Mouse (Mus musculus): Measurements from ENCODE around the gene Chd2.
"Not testable (repeated sequence)": the region's sequence is repeated elsewhere in the genome, so short reads cannot be mapped to it uniquely, and the experiment has no call there.

Gene Chd2

DNA sequence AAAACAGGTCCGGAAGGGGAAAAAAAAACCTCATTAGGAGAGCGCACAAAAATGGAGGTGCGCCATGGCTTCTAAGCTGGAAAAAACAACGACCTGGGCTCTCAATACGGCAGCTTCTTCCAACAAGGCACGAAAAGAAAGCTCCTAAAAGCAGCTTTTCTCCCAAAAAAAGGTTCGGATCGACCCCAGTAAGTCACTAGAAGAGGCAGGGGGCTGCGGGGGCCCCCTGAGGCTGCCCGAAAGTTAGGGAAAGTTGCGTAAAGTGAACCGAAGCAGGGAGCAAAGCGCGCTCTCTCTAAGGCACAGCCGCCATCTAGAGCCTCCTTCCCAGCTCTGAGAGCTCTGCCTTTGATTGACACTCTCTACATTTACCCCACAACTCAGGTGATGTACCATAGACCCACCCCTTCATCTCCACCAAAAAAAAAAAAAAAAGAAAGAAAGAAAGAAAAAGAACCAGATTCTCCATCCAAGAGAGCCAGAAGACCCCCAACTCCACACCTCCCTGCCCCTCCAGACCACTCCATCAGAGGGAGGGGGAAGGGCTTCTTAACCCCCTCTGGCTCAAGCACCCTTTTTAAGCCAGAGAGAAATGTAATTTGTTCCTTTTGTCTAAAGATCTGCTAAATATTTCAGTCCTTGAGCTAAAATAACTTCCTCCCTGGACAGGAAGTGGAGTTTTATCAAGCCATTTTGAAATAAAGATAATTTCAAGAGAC, at the start of gene Chd2:
Gene Chd2, minus strand, starts transcription at position 419 of the 719 bp plus-strand sequence.
- peak; percentile 77 for DNase-seq

DNA sequence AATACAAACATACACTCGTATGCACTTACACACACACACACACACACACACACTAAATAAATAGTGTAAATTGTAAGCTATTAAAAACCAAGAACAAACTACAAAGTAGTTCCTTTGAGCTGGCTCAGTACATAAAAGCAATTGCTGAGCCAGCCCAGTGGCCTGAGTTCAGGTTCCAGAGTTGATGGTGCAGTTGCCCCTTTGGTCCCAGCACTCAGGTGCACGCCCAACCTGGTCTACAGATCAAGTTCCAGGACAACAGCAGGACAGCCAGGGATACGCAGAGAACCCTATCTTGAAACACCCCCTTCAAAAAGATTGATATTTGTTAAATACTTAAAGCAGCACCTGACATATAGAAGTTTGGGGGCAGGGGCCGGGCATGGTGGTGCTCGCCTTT, 49.1 kb upstream of the Chd2 start:
- no peak for DNase-seq

DNA sequence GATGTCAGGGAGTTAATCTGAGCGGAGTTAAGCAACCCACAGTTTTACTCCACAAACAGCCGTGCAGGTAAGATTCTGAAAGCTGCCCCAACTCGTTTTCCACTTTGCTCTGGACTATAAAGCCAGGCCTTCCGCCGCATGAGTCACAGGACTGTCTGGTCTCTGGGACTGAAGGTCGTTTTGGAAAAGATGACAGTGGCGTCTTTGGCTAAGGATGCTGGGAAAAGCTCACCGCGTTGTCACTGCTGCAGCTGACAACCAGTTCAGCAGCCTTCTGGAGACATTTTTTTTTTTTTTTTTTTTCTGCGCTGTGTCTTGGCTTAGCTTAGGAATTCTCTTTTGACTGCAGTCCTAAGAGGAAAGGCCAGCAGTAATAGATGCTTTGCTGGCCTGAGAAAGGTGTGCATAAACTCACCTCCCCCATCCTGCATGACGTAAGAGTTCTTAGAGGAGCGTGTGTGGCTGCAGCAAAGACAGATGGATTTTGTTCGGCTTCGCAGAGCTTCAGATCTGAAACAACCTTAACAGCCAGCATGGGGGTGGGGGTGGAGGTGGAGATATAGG, 47.7 kb upstream of the Chd2 start:
- no peak for DNase-seq

DNA sequence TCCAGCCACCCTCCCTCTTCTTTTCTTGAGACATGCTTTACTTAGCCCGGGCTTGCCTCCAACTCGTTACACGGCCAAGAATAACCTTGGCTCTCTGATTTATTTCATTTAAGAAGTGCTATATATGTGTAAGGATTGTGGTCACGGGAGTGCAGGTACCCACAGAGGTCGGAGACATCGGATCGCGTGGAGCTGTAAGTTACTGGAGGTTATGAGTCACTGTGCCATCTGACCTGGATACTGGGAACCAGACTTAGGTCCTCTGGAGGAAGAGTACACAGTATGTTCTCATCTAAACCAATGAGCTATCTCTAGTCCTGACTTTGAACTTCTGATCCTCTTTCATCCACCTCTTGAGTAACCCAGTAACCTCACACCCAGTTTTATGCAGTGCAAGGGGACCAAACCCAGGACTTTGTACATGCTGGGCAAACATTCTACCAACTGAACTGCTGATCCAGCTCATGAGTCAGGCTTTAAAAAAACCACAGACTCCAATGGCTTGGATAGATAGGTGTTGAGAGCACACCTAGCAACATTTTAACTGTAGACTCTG, 46.8 kb upstream of the Chd2 start:
- no peak for DNase-seq

DNA sequence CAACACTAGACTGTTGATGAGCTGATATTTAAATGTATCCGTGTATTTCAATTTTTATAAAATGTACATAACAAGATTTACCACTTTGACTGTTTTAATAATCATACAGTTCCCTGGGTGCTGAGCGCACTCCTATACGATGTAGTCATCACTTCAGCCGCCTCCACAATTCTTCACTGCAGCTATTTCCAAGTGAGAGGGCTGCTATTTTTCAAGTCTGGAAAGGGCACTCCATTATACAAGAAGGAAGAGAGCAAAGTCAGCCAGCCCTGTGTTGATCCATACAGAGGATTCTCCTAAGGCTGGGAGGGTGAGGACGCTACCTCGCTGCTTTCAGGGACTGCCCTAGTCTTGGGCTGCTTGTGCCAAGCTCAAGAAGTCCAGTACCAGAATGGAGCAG, 45.1 kb upstream of the Chd2 start:
- no peak for DNase-seq

DNA sequence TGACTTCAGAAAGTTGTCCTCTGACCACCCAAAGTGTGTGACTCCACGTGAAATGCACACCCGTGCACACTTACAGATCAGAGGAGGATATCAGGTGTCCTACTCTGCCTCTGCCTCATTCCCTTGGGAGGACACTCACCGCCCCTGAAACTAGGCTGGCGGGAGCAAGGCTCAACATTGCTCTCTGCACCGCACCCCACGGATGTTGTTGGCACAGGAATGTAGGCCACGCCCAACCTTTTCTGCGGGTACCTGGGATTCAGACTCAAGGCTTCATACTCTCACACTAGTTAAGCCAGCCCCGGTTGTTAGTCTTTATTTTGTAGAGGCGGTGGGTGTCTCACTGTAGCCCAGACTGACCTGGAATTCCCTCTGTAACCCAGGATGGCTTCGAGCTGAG, 44.6 kb upstream of the Chd2 start:
- DNase-seq = no peak

DNA sequence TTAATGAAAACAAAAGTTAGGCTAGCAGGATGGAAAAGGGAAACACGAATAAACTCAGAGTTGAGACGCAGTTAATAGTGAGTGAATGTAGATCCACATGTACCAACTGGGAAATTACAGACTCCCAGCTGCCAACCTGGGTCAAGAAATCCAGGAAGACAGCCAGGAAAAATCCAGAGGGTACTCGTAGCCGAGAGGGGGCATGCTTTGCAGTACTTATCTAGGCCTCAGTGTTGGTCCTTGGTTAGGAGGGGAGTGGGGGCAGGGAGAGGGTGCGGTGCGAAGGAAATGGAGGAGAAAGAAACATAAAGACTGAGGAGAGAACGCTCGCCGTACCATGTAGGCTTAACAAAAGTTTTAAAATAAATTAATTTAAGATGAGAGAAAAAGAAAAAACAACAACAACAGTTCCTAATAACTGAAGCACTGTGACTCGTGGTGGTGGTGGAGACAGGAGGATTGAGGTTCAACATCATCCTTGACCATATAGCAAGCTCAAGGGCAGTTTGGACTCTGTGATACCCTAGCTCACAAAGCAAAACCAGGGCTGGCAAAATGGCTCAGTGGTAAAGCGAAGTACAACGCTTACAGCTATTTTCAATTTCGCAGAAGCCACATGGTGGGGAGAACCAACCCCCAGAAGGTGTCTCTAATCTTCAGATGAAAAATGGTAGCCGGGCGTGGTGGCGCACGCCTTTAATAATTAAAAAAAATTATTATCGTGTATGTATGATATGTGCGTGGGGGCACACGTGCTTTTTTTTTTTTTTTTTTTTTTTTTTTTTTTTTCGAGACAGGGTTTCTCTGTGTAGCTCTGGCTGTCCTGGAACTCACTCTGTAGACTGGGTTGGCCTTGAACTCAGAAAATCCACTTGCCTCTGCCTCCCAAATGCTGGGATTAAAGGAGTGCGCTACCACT, 43.7 kb upstream of the Chd2 start:
- DNase-seq = no peak

DNA sequence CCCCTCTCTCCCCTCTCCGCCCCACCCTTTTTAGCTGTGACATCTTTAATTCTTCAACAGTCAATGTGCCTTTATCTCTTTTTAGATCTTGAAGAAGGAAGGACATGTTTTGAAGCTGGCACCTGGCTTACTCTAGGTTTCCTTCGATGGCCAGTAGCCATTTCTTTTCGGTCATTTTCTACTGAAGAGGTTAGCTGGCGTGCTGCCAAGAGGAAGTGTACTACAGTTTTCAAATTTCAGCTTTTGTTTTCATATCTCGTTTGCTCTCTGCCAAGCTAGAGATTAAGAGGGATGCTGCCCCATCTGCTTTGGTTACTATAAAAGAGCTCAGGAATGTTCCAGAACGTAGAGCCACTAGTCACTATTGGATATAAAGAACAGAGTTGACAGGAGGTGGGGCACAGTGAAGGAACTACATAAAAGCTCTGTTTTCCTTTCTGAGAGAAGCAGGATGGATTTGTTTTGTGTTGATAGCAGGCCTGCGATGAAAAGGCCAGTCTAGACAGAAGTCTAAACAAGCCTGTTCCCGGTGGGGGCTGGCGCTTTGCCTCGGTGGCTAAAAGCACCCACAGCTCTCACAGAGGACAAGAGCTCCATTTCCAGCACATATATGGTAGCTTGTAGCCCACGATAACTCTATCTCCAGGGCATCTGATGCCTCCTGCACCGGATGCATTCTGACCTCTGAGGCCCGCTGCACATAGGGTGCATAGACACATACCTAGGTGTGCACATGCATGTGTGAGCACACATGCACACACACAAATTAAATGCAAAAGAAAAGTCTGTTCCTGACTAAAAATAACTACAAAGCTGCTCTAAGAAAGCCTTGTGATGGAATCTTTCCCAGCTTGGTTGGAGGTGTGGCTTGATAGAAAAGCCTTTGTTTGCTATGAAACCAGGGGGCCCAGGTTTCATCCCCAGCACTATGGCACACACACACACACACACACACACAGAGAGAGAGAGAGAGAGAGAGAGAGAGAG, 42.7 kb upstream of the Chd2 start:
- DNase-seq = peak; percentile 34

DNA sequence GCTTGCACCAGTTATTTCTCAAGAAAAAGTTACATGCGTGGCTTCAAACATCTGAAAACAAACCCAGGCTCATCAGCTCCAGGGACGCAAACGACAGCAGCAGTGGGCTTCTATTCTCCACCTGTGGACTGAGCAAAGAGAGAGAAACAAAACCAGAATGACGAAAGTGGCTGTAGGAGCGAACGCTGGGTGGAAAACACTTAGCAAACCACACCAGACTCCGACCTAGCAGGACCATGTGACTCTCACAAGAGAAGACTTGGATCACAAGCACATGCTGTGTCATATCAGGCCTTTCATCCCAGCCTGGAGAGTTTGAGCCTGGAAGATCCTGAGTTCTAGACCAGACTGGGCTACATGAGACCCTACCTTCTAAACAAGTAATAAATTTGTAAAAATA, 41.8 kb upstream of the Chd2 start:
- DNase-seq = no peak

DNA sequence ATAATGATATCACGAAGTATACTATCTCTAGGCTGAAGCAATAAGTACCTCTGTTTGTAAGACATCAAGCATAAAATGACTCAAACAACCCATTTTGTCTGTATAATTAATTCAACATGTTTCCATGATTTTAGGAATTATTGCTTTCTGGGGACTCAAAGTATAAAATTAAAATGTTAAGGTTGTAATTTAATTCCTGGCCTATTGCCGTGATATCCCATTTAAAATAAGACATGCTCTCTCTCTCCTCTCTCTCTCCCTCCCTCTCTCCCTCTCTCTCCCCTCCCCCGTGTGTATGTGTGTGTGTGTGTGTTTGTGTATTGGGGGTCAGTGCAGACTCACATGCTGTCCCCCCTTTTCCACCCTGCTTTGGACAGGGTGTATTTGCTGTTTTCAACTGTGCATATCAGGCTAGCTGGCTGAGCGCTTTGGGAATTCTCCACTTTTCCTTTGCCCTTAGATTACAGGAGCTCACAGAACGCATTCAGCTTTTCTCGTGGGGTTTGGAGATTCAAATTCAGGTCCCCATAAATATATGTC, 40.3 kb upstream of the Chd2 start:
- no peak for DNase-seq

DNA sequence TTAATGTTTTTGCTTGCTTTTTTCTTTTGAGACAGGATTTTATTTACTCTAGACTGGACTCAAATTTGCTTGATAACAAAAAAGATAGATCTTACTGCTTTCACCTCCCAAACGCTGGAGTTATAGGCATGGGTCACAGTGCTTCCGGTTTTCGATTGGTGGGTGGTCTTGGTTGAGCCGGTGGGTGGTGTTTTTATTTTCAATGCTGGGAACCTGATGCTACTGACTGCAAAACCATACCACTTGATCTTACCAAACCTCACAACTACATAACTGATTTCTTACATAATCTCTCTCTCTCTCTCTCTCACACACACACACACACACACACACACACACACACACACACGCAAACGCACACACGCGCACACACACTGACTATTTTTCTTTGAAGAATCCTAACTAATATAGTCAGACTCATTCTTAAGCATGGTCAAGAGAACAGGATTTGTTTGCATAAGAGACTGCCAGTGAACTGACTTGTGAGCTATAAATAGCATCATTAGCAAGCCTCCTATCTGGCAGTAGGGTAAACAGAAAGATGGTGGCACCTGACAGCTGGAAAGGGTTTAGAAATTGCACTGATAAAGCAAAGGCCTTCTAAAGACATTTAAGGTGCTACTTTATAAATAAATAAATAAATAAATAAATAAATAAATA, 37.6 kb upstream of the Chd2 start:
- no peak for DNase-seq

DNA sequence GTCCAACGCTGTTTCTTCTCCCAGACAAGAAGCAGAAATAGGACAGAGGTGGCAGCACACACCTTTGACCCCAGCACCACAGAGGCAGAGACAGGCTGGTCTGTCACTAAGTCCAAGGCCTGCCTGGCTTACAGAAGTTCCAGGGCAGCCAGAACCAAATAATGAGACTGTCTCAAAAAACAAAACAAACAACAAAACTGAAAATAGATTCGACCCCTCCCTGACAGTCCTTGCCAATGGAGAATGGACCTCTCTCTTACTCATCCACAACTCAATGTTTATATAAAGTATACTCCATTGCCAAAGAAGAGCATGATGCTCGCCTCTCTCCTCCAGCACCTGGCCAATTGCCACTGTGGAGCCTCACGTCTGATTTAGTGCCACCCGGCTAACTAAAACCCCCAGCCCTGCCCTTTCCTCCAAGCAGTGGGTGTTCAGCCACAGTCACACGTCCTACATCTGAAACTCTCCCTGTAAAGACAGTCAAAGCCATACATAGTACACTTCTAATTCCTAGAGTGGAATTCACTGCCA, 36.3 kb upstream of the Chd2 start:
- DNase-seq = no peak

DNA sequence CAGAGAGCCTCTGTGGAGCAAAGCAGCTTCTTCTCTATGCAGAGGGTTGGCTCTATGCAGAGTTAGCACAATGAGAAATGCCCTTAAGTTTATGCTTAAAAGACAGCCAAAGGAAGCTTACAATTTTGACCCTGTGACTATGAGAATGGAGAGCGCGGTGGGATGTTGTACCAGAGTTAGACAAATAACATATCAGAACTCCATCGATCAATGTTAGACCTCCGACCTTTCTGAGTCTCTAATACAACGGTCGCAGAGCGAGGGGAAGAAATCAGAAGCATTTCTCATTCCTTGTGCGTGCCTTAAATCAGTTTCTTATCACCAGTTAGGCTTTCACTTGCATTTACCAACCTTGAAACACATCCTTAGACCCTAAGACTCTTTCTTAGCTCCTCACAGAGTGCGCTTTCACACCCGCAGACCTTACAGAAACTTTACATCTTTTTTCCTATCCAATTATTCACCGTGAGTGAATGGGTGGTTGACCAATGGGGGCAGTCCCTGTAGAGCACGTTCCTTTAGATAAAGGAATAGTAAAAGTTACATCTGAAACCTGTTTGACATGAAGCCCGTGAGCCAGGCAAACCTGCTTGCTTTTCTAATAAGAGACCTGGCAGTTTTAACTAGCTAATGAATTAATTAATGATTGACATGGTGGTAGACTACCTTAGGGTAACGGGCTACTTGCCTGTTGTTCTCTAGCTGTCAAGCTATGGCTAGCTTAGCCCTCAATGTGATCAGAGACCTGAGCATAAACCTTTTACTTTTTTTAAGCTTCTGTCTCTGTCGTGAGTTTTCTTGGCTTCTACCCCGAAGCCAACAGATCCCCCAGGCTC, 34.7 kb upstream of the Chd2 start:
- DNase-seq = no peak

DNA sequence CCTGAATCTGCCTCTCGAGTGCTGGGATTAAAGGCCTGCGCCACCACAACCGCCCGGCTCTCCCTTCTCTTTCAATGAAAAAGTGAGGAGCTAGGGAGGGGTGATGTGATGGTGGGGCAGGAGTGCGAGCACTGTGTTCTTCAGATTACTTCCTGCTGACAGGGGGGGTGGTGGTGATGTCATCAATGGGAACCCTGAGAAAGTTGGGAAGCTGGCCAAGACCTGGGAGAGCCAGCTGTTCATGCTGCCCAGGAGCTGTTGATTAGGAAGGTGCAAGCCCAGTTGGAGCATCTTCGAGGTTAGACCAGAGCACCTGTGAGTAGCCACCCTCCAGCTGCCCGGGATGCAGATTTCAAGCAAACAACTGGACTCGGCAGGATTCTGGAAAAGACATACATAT, 33.6 kb upstream of the Chd2 start:
- no peak for DNase-seq

DNA sequence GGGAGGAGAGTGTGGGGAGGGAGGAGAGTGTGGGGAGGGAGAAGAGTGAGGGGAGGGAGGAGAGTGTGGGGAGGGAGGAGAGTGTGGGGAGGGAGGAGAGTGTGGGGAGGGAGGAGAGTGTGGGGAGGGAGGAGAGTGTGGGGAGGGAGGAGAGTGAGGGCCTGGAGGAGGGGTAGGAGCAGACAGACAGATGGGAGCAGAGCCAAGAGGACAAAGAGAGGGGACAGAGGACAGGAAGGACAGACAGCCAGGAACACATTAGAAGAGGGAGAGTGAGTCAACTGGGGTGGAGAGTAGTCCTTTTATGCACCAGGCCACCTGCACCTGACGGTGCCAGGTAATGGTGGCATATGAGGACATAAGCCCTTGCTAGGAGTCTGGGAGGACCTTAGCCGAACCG, 33.0 kb upstream of the Chd2 start:
- DNase-seq = not testable (repeated sequence)

DNA sequence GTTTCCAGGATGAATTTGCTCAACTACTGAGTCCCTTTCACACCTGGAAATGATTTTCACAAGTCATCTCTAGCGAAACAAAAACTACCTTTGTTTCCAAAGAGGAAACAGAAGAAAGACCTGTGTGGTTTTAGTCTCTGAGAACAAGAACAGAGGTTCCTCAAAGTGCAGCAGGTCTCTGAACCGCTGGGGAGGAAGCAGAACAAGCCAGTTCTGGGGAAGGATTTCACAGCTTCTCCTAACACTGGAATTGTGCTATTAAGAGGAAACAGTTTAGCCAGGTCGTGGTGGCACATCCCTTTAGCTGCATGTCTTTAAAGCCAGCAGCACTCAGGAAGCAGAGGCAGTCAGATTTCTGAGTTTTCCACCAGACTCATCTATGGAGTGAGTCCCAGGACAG, 30.9 kb upstream of the Chd2 start:
- no peak for DNase-seq

DNA sequence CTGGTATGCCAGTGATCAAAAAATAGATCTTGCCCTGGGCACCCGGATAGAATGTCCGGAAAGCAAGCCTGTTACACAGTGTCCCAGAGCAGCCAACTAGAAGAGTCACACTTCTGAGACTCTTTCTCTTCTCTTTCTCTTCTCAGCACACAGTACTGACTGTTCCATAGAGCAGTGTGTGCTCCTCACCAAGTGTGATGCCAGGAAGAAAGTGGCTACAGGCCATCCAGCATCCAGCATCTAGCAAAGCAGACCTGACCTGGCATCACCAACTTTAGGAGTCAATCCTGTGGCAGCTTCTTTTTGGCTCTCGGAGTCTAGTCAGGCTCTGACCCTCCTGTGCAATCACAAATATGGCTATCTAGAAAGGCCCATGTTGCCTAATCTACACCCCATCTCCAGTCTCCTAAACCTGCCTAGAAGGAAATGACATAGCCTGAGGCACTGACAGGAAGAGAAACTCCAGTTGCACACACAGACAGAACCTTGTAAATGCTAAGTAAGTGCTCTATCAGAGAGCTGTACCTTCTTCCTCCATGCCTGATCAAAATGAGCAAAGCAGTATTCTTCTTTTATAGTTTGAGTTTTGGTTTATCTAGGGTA, 27.3 kb upstream of the Chd2 start:
- DNase-seq = no peak

DNA sequence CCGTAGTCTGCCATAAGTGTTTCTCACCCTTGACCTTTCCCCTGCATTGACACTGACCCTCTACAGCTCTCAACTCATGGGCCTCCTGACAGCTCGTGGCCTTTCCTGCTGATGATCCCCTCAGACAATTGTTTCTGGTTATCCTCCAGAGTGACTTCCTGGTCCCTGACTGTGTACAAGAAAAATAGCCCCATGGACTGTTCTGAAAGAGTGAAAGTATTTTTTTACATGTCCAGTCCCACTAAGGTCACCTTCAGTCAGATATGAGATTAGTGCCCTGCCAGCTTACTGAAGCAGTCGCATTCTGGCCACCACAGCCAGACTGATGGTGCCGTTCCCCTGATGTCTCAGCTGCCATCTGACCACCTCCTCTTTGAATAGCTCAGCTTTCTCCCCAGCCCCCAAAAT, 26.1 kb upstream of the Chd2 start:
- no peak for DNase-seq

DNA sequence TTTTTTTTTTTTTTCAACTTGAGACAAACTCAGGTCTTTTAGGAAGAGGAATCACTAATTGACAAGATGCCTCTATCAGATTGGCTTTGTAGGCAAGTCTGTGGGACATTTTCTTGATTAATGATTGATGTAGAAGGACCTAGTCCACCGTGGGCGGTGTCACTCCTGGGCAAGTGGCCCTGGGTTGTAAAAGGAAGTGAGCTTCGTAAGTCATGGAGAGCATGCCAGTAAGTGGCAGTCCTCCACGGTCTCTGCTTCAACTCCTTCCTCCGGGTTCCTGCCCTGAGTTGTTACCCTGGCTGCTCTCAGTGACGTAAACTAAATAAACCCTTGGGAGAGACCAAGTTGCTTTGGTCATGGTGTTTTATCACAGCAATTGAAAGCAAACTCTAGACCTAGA, 22.5 kb upstream of the Chd2 start:
- no peak for DNase-seq
